Mouse (Mus musculus) lung, adult 2 months (tissue): ENCODE data around the gene Tmpo.

Experiments
- CTCF ChIP-seq: fragments of 200-500 bp; IDR thresholded peaks from 2 replicates; pipeline ENCODE4 v1.5.1; 2011; ENCODE audit warnings: mild to moderate bottlenecking, low read length, control low read depth; ENCODE audit not compliant: insufficient read depth
- POLR2A ChIP-seq: fragments of 200-500 bp; IDR thresholded peaks from 2 replicates; pipeline ENCODE4 v1.6.1; 2011; ENCODE audit warnings: low read depth, mild to moderate bottlenecking, control low read depth, low read length, borderline replicate concordance; ENCODE audit errors: extremely low read depth

DNA sequence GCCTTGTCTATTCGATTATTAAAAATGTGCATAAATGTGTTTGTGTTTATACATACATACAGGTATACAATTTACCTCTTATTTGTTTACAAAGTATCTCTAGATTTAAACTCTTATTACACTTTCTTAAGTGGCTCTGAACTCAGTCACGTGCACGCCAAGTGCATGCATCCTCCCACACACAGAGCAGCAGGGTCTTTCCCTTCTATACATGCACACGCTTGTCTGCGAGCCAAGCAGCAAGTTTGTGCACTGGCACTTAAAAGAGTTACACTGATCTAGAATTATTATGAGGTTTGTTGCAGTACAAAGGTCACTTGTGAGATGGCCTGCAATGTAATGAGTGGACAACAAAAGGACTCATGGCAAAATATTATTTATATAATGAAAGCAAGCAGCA lies 20.1 kb downstream of the Tmpo start:
- no peak for TF ChIP-seq CTCF
- no peak for TF ChIP-seq POLR2A
